8 mouse cellular contexts compared by ENCODE assay signal in the genomic region with DNA sequence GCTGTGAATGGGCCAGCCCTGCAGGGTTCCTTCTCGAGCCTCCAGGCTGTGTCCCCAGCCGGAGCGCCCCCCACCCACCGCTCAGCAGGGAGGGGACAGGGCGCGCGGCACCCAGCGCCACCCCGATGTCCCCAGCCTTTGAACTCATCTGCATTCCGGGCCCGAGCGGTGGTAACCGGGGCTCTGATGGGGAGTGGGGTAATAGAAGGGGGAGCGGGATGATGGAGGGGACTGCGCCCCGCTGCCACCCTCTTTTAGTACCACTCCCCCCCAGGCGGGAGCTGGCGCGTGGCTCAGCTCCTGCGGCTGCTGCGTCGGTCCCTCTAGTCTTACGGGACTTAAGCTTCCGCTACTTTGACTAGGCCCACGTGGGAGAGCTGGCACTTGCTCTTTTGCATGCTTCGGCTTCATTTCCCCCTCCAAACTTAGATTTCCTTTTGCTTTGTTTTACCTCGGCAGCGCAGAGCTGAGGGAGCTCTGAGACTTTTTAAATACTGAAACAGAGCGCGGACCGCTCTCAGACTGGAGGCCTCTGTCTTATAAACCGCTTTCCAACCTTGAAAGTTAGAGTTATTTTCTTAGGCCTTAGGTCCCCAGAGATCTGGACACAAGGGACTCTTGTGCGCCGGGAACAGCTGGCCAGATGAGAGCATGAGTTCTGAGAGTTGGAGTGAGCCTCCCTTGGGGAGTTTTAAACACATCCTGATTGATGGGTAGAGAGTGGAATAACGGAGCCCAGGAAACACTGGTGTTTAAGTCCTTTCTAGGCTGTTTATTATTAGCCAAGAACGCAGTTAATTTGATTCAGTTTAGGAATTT. TPM values are rescaled to one million over a fixed set of nuclear protein-coding genes. Genes with fewer than 3 reads are reported as not detected.
DNase-seq lines count a peak whose midpoint lies in the region; ATAC-seq and TF ChIP-seq lines count a peak whose summit lies in the region.

No protein-coding gene starts in this region.

- peak overlapping the region; percentile 76 for H3K27ac ChIP-seq in heart, embryonic 11.5 days (ENCODE audit: low read depth, low read length)
- H3K27ac ChIP-seq in lung, embryonic 14.5 days (ENCODE audit: low read depth) = peak overlapping the region; percentile 90
- H3K27ac ChIP-seq in olfactory bulb, adult 2 months (ENCODE audit: insufficient read depth, low read depth, low read length) = no peak overlapping the region

- TF ChIP-seq CTCF in lung, embryonic 14.5 days (IDR thresholded peaks at IDR 0.05; ENCODE audit: low read depth) = no peak
- TF ChIP-seq CTCF in olfactory bulb, adult 2 months (IDR thresholded peaks at IDR 0.05; ENCODE audit: insufficient read depth, low read depth, low read length) = no peak

- H3K9me3 ChIP-seq in heart, embryonic 11.5 days (replicated peaks; ENCODE audit: control insufficient read depth, low read length) = no peaks in the 10 kb centered on the region
- H3K9me3 ChIP-seq in lung, embryonic 14.5 days (ENCODE audit: low read depth, low read length) = no peaks in the 10 kb centered on the region

- no peak for TF ChIP-seq POLR2A in olfactory bulb, adult 2 months (IDR thresholded peaks at IDR 0.05; ENCODE audit: insufficient read depth, low read depth, low read length)

- ATAC-seq in heart, embryonic 11.5 days (replicated peaks; ENCODE audit: insufficient number of reproducible peaks, low FRiP score, low TSS enrichment) = peak; percentile 60
- peak; percentile 67 for ATAC-seq in lung, embryonic 14.5 days (ENCODE audit: insufficient read depth)

- peak overlapping the region; percentile 72 for H3K4me3 ChIP-seq in heart, embryonic 11.5 days (ENCODE audit: low read depth, low read length)
- peak overlapping the region; percentile 84 for H3K4me3 ChIP-seq in lung, embryonic 14.5 days (ENCODE audit: low read depth, low read length)
- H3K4me3 ChIP-seq in olfactory bulb, adult 2 months (ENCODE audit: insufficient read depth, low read depth, low read length) = peak overlapping the region; percentile 80

- H3K4me2 ChIP-seq in heart, embryonic 11.5 days = peak overlapping the region; percentile 62
- H3K4me2 ChIP-seq in lung, embryonic 14.5 days = peak overlapping the region; percentile 74

- H3K27me3 ChIP-seq in heart, embryonic 11.5 days (ENCODE audit: control insufficient read depth, insufficient read depth, low read length) = no peaks in the 10 kb centered on the region
- no peaks in the 10 kb centered on the region for H3K27me3 ChIP-seq in lung, embryonic 14.5 days (ENCODE audit: insufficient read depth, low read length)

- peak overlapping the region; percentile 88 for H3K9ac ChIP-seq in heart, embryonic 11.5 days (ENCODE audit: low read depth, low read length)
- peak overlapping the region; percentile 91 for H3K9ac ChIP-seq in lung, embryonic 14.5 days

- H3K36me3 ChIP-seq in heart, embryonic 11.5 days (ENCODE audit: control insufficient read depth, insufficient read depth, low read length) = 0 out of 2 replicates have a peak, but pooled peaks cover under 1% of the 10 kb centered on the region
- H3K36me3 ChIP-seq in lung, embryonic 14.5 days (ENCODE audit: insufficient read depth) = peaks cover 2% of the 10 kb centered on the region

- peaks cover 22% of the 10 kb centered on the region for H3K4me1 ChIP-seq in heart, embryonic 11.5 days (ENCODE audit: control insufficient read depth, insufficient read depth, low read length)
- peaks cover 15% of the 10 kb centered on the region for H3K4me1 ChIP-seq in lung, embryonic 14.5 days (ENCODE audit: insufficient read depth)
- H3K4me1 ChIP-seq in olfactory bulb, adult 2 months (ENCODE audit: control insufficient read depth, insufficient read depth, low read length) = peaks cover 2% of the 10 kb centered on the region; the same call in 1 of the 2 replicates

- under 1% methylated on average over 36 of the region's 36 CpGs for WGBS in heart, embryonic 11.5 days (ENCODE audit: insufficient replicate concordance)
- under 1% methylated on average over 30 of the region's 36 CpGs for WGBS in lung, embryonic 14.5 days
- WGBS in olfactory bulb, adult 2 months = 4% methylated on average over 36 of the region's 36 CpGs

- peak; percentile 66 to 69 for DNase-seq in B cell, adult 2 months
- DNase-seq in ES-CJ7 (ENCODE audit: low read depth, low spot score) = peak; percentile 39
- peak; percentile 20 for DNase-seq in embryo, embryonic 11.5 days (ENCODE audit: low read depth, low spot score)
- DNase-seq in kidney, adult 9 months = peak; percentile 58
- DNase-seq in lung, embryonic 14.5 days = peak; percentile 82
- no peak for DNase-seq in urinary bladder, postnatal 4 days (ENCODE audit: low spot score in 2 of 2)

RNA-seq across cellular contexts. Expression of a gene that starts 0.8 kb away (rescaled TPM):
- 76.8 and 78.2 TPM in 2 replicates for polyA plus RNA-seq in heart, embryonic 11.5 days (2014; fragmentation: Nextera tagmentation; extraction: Ambion mirVana)
- 74.6 and 75.3 TPM in 2 replicates for polyA plus RNA-seq in lung, embryonic 14.5 days (2014; fragmentation: Nextera tagmentation; extraction: Ambion mirVana)
- not detected in 2 replicates for polyA plus RNA-seq in olfactory bulb, adult 2 months (2012; ENCODE audit: insufficient read depth, insufficient read length, low replicate concordance, missing spikeins)

Comparison
In these comparisons a context has a peak if more than half of its experiments do, and no peak if none do; other contexts are left out.
1. DNase-seq: peak in B cell, adult 2 months (2 of 2), ES-CJ7 (single experiment), embryo, embryonic 11.5 days (single experiment), kidney, adult 9 months (single experiment) and lung, embryonic 14.5 days (single experiment); none in urinary bladder, postnatal 4 days (0 of 2).
2. RNA of a gene that starts 0.8 kb away (polyA plus RNA-seq): 76.8 to 78.2 TPM in heart, embryonic 11.5 days and 74.6 to 75.3 TPM in lung, embryonic 14.5 days; not detected in olfactory bulb, adult 2 months; every median in the first group is over 10 times any median in the second.
3. Peak in every context shown above with its lines, with median percentiles within 50 percentile points of each other: H3K4me3 ChIP-seq.